ENCODE assay signal across 8 mouse cellular contexts in the genomic region with DNA sequence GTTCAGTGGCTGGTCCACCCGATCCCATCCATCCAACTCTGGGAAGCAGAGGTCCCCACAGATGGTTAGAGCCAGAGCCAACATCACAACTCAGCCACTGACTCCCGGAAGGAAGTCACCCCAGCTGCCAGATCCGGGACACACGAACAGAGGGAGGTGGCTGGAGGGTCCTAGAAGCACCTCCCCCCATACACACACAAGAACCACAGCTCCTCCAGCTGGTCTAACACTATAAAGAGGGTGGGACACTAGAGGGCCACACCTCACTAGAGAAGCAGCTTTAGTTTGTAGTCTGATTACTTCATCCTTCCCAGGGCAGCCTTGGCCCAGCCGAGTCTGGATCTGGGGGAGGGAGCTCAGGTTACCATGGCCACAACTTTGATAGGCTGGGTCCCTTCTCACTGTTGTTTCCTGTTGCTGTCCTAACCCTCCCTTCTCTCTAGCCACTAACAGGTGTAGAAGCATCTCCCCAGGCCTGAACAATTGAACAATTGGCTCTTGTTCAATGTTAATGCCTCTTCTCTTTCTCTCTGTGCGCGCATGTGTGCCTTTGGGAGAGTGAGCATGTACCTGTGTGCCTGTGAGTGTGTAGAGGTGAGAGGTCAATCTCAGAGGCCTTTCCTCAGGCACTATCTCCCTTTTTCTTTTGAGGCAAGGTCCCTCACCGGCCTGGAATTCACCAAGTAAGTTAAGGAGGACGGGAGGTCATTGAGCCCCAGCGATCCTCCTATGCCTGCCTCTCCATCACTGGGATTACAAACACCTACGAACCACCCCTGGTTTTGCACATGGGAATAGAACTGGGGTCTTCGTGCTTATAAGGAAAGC.
DNase-seq lines count a peak whose midpoint lies in the region; ATAC-seq and TF ChIP-seq lines count a peak whose summit lies in the region.

No protein-coding gene starts in this region.

- H3K4me3 ChIP-seq in hindbrain, postnatal 0 days (ENCODE audit: low read length), result no peak overlapping the region
- H3K4me3 ChIP-seq in hindbrain, embryonic 11.5 days (ENCODE audit: low read depth, low read length), result no peak overlapping the region
- H3K4me3 ChIP-seq in hindbrain, embryonic 12.5 days, result no peak overlapping the region
- no peak overlapping the region for H3K4me3 ChIP-seq in forebrain, embryonic 13.5 days

- H3K36me3 ChIP-seq in hindbrain, postnatal 0 days (ENCODE audit: insufficient read depth, low read length), result no peaks in the 10 kb centered on the region
- H3K36me3 ChIP-seq in hindbrain, embryonic 11.5 days (ENCODE audit: control insufficient read depth, insufficient read depth, low read length), result no peaks in the 10 kb centered on the region
- H3K36me3 ChIP-seq in hindbrain, embryonic 12.5 days, result 0 out of 2 replicates have a peak, but pooled peaks cover 4% of the 10 kb centered on the region
- no peaks in the 10 kb centered on the region for H3K36me3 ChIP-seq in forebrain, embryonic 13.5 days (ENCODE audit: poor library complexity, severe bottlenecking)

- H3K4me2 ChIP-seq in hindbrain, postnatal 0 days (ENCODE audit: low read depth, low read length), result no peak overlapping the region
- H3K4me2 ChIP-seq in hindbrain, embryonic 11.5 days (replicated peaks; ENCODE audit: low read depth, low read length), result no peak overlapping the region
- no peak overlapping the region for H3K4me2 ChIP-seq in hindbrain, embryonic 12.5 days (replicated peaks)
- H3K4me2 ChIP-seq in forebrain, embryonic 13.5 days, result no peak overlapping the region

- TF ChIP-seq CTCF in hindbrain, postnatal 0 days (IDR thresholded peaks at IDR 0.05; ENCODE audit: low read depth), result peak; percentile 18; the same call in 1 of the 2 replicates

- 70% methylated on average over 12 of the region's 12 CpGs for WGBS in hindbrain, postnatal 0 days
- WGBS in hindbrain, embryonic 11.5 days, result 69% methylated on average over 12 of the region's 12 CpGs
- WGBS in hindbrain, embryonic 12.5 days, result 72% methylated on average over 12 of the region's 12 CpGs
- WGBS in forebrain, embryonic 13.5 days, result 75% methylated on average over 12 of the region's 12 CpGs

- H3K9me3 ChIP-seq in hindbrain, postnatal 0 days (ENCODE audit: low read length), result no peaks in the 10 kb centered on the region
- H3K9me3 ChIP-seq in hindbrain, embryonic 11.5 days (ENCODE audit: control insufficient read depth, low read length), result no peaks in the 10 kb centered on the region
- H3K9me3 ChIP-seq in hindbrain, embryonic 12.5 days (replicated peaks), result no peaks in the 10 kb centered on the region
- H3K9me3 ChIP-seq in forebrain, embryonic 13.5 days (replicated peaks), result no peaks in the 10 kb centered on the region

- H3K27ac ChIP-seq in hindbrain, postnatal 0 days, result no peak overlapping the region
- no peak overlapping the region for H3K27ac ChIP-seq in hindbrain, embryonic 11.5 days (ENCODE audit: low read depth, low read length)
- H3K27ac ChIP-seq in hindbrain, embryonic 12.5 days, result no peak overlapping the region
- no peak overlapping the region for H3K27ac ChIP-seq in forebrain, embryonic 13.5 days

- no peak for DNase-seq in hindbrain, postnatal 0 days (ENCODE audit: low spot score)
- DNase-seq in hindbrain, embryonic 11.5 days (ENCODE audit: low spot score), result no peak
- peak; percentile 73 to 82 for DNase-seq in kidney, adult 8-10 months
- DNase-seq in lung, postnatal 4 days, result peak; percentile 71 to 88
- DNase-seq in cerebellum, adult 9-11 months, result no peak

- no peak for ATAC-seq in hindbrain, postnatal 0 days
- no peak for ATAC-seq in hindbrain, embryonic 11.5 days (ENCODE audit: low FRiP score)
- peak; percentile 33 for ATAC-seq in granulocyte monocyte progenitor cell, adult 5-6 weeks (replicated peaks; ENCODE audit: poor library complexity, severe bottlenecking)
- no peak for ATAC-seq in hindbrain, embryonic 12.5 days (ENCODE audit: low FRiP score)
- ATAC-seq in forebrain, embryonic 13.5 days, result no peak

- peaks cover 31% of the 10 kb centered on the region for H3K4me1 ChIP-seq in hindbrain, postnatal 0 days (ENCODE audit: insufficient read depth, low read length)
- peaks cover 5% of the 10 kb centered on the region; the same call in 1 of the 2 replicates for H3K4me1 ChIP-seq in hindbrain, embryonic 11.5 days (replicated peaks; ENCODE audit: control insufficient read depth, insufficient read depth, low read length)
- peaks cover 47% of the 10 kb centered on the region for H3K4me1 ChIP-seq in hindbrain, embryonic 12.5 days
- peaks cover 25% of the 10 kb centered on the region for H3K4me1 ChIP-seq in forebrain, embryonic 13.5 days

- H3K9ac ChIP-seq in hindbrain, postnatal 0 days (replicated peaks; ENCODE audit: low read length), result no peak overlapping the region
- no peak overlapping the region for H3K9ac ChIP-seq in hindbrain, embryonic 11.5 days (ENCODE audit: low read depth, low read length)
- no peak overlapping the region for H3K9ac ChIP-seq in hindbrain, embryonic 12.5 days
- no peak overlapping the region for H3K9ac ChIP-seq in forebrain, embryonic 13.5 days

- H3K27me3 ChIP-seq in hindbrain, postnatal 0 days (ENCODE audit: insufficient read depth, low read length), result no peaks in the 10 kb centered on the region
- no peaks in the 10 kb centered on the region for H3K27me3 ChIP-seq in hindbrain, embryonic 11.5 days (ENCODE audit: control insufficient read depth, insufficient read depth, low read length)
- H3K27me3 ChIP-seq in hindbrain, embryonic 12.5 days, result no peaks in the 10 kb centered on the region
- H3K27me3 ChIP-seq in forebrain, embryonic 13.5 days, result no peaks in the 10 kb centered on the region

Comparison
In these comparisons a context has a peak if more than half of its experiments do, and no peak if none do; other contexts are left out.
1. DNase-seq: peak in kidney, adult 8-10 months (2 of 2) and lung, postnatal 4 days (2 of 2); none in hindbrain, postnatal 0 days (single experiment), hindbrain, embryonic 11.5 days (single experiment) and cerebellum, adult 9-11 months (single experiment).